In genomic region chr5:28277279-28277678, GRCm38 (mm10) we compare ENCODE assay signal across 34 mouse cellular contexts. TPM values are rescaled to one million over a fixed set of nuclear protein-coding genes. Genes with fewer than 3 reads are reported as not detected.
"Had no signal": no experiment of that assay in that cellular context is flagged by ENCODE, and none has a peak within 500 bp of the region (broad histone marks: within the 10 kb centered on the region; RNA-seq: fewer than 3 reads in every experiment).

No protein-coding gene starts in this region.

- DNase-seq: left cerebral cortex, postnatal 4 days; liver; liver, embryonic 13.5 days; liver, postnatal 0 days; lung, adult 18-20 months; lung, adult 2 months; lung, embryonic 14.5 days; lung, postnatal 10 days; lung, postnatal 14 days; lung, postnatal 36 days; lung, postnatal 4 days; midbrain, embryonic 14.5 days had no signal

- H3K27ac ChIP-seq: limb, embryonic 10.5 days; limb, embryonic 12.5 days; limb, embryonic 13.5 days; limb, embryonic 15.5 days; liver, embryonic 12.5 days; liver, embryonic 13.5 days; liver, embryonic 14.5 days; liver, embryonic 15.5 days; lung, embryonic 15.5 days; macrophage; midbrain, embryonic 10.5 days; midbrain, embryonic 12.5 days; midbrain, embryonic 13.5 days; midbrain, embryonic 15.5 days had no signal

- H3K36me3 ChIP-seq: limb, embryonic 10.5 days; limb, embryonic 12.5 days; limb, embryonic 13.5 days; limb, embryonic 15.5 days; liver, embryonic 12.5 days; liver, embryonic 13.5 days; liver, embryonic 15.5 days; lung, embryonic 15.5 days; midbrain, embryonic 10.5 days; midbrain, embryonic 12.5 days; midbrain, embryonic 13.5 days; midbrain, embryonic 15.5 days had no signal

- H3K9me3 ChIP-seq: limb, embryonic 10.5 days; limb, embryonic 12.5 days; limb, embryonic 13.5 days; limb, embryonic 15.5 days; liver, embryonic 12.5 days; liver, embryonic 13.5 days; liver, embryonic 15.5 days; lung, embryonic 15.5 days; megakaryocyte, embryonic 14.5 days; midbrain, embryonic 10.5 days; midbrain, embryonic 12.5 days; midbrain, embryonic 13.5 days; midbrain, embryonic 15.5 days had no signal

- H3K27me3 ChIP-seq: limb, embryonic 12.5 days; limb, embryonic 13.5 days; limb, embryonic 15.5 days; liver, embryonic 13.5 days; lung, embryonic 15.5 days; midbrain, embryonic 12.5 days; midbrain, embryonic 13.5 days; midbrain, embryonic 15.5 days had no signal

- H3K4me1 ChIP-seq: limb, embryonic 10.5 days; limb, embryonic 12.5 days; limb, embryonic 13.5 days; limb, embryonic 15.5 days; liver, embryonic 12.5 days; liver, embryonic 13.5 days; liver, embryonic 15.5 days; lung, embryonic 15.5 days; megakaryocyte, embryonic 14.5 days; midbrain, embryonic 10.5 days; midbrain, embryonic 12.5 days; midbrain, embryonic 13.5 days; midbrain, embryonic 15.5 days had no signal

- H3K4me2 ChIP-seq: limb, embryonic 12.5 days; limb, embryonic 13.5 days; limb, embryonic 15.5 days; liver, embryonic 11.5 days; liver, embryonic 12.5 days; liver, embryonic 13.5 days; liver, embryonic 15.5 days; lung, embryonic 14.5 days; lung, embryonic 15.5 days; midbrain, embryonic 11.5 days; midbrain, embryonic 12.5 days; midbrain, embryonic 13.5 days; midbrain, embryonic 15.5 days had no signal

- H3K9ac ChIP-seq: limb, embryonic 12.5 days; limb, embryonic 13.5 days; limb, embryonic 15.5 days; liver, embryonic 12.5 days; liver, embryonic 13.5 days; liver, embryonic 14.5 days; liver, embryonic 15.5 days; liver, postnatal 0 days; lung, embryonic 14.5 days; lung, embryonic 15.5 days; midbrain, embryonic 12.5 days; midbrain, embryonic 13.5 days; midbrain, embryonic 15.5 days had no signal

- H3K4me3 ChIP-seq: limb, embryonic 10.5 days; limb, embryonic 12.5 days; limb, embryonic 13.5 days; limb, embryonic 15.5 days; liver, embryonic 12.5 days; liver, embryonic 13.5 days; liver, embryonic 15.5 days; lung, embryonic 15.5 days; megakaryocyte, embryonic 14.5 days; midbrain, embryonic 10.5 days; midbrain, embryonic 12.5 days; midbrain, embryonic 13.5 days; midbrain, embryonic 15.5 days; myocyte had no signal

- ATAC-seq: liver, embryonic 12.5 days; liver, postnatal 0 days; lung, postnatal 0 days; midbrain, embryonic 13.5 days; midbrain, embryonic 15.5 days; midbrain, embryonic 16.5 days had no signal

RNA-seq across cellular contexts. Expression of gene Cnpy1, which starts 31.7 kb away (rescaled TPM):
- polyA plus RNA-seq: limb, embryonic 10.5 days; limb, embryonic 11.5 days; limb, embryonic 12.5 days; limb, embryonic 15.5 days; liver, adult 2 months; liver, embryonic 12.5 days; liver, embryonic 16.5 days; liver, postnatal 0 days; macrophage; myocyte had no signal
